Comparison of ENCODE assay signal across 15 mouse cellular contexts in the genomic region with DNA sequence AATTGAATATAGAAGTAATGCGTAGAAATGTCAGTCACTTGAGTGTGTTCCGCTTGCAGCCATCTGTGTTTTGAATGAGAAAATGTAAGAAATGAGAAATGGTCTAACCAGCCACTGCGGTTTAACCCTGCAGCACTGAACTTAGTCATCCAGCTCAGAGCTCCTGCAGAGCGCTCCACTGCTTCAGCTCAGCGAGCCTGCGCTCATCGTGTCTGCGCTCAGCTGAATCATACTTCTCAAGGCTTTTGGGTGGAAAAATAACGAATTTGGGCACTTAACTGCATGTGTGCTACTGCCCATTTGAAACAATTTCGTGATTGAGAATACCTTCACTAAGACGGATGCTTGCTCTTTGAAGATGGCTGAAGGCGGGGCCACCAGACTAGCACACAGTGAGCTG.
DNase-seq lines count a peak whose midpoint lies in the region; ATAC-seq and TF ChIP-seq lines count a peak whose summit lies in the region.
"Had no signal": no experiment of that assay in that cellular context is flagged by ENCODE, and none has a peak within 500 bp of the region (broad histone marks: within the 10 kb centered on the region; RNA-seq: fewer than 3 reads in every experiment).

No protein-coding gene starts in this region.

- no peak for DNase-seq in hindbrain, embryonic 11.5 days (ENCODE audit: low spot score)
- DNase-seq in thymus, postnatal 14 days, result peak; percentile 25
- DNase-seq in thymus, adult 2 months, result no peak
- peak; percentile 55 for DNase-seq in adrenal gland, postnatal 25 days
- DNase-seq in urinary bladder, postnatal 36 days (ENCODE audit: low spot score in 2 of 2), result no peak
- DNase-seq: cerebellum, postnatal 36 days; gastrocnemius, postnatal 14 days; heart, postnatal 14 days; layer of hippocampus, adult 9-11 months; left cerebral cortex, postnatal 4 days; lung, postnatal 14 days had no signal

- peaks cover 13% of the 10 kb centered on the region for H3K4me1 ChIP-seq in hindbrain, embryonic 13.5 days (replicated peaks)
- no peaks in the 10 kb centered on the region for H3K4me1 ChIP-seq in hindbrain, embryonic 11.5 days (replicated peaks; ENCODE audit: control insufficient read depth, insufficient read depth, low read length)
- H3K4me1 ChIP-seq in thymus, adult 2 months (replicated peaks; ENCODE audit: control insufficient read depth, insufficient read depth, low read length), result peaks cover 7% of the 10 kb centered on the region

- no peaks in the 10 kb centered on the region for H3K9me3 ChIP-seq in hindbrain, embryonic 13.5 days
- H3K9me3 ChIP-seq in hindbrain, embryonic 11.5 days (ENCODE audit: control insufficient read depth, low read length), result no peaks in the 10 kb centered on the region
- H3K9me3 ChIP-seq: midbrain, embryonic 12.5 days had no signal

- H3K36me3 ChIP-seq in hindbrain, embryonic 13.5 days, result no peaks in the 10 kb centered on the region
- H3K36me3 ChIP-seq in hindbrain, embryonic 11.5 days (ENCODE audit: control insufficient read depth, insufficient read depth, low read length), result no peaks in the 10 kb centered on the region
- H3K36me3 ChIP-seq in thymus, adult 2 months (ENCODE audit: control insufficient read depth, insufficient read depth, low read length), result no peaks in the 10 kb centered on the region
- H3K36me3 ChIP-seq: midbrain, embryonic 12.5 days had no signal

- H3K27ac ChIP-seq in hindbrain, embryonic 13.5 days, result peak overlapping the region; percentile 40; the same call in 1 of the 2 replicates
- no peak overlapping the region for H3K27ac ChIP-seq in hindbrain, embryonic 11.5 days (ENCODE audit: low read depth, low read length)
- no peak overlapping the region for H3K27ac ChIP-seq in thymus, adult 2 months (ENCODE audit: control insufficient read depth, insufficient read depth, low read length)
- H3K27ac ChIP-seq: liver, embryonic 14.5 days; midbrain, embryonic 12.5 days had no signal

- no peak for TF ChIP-seq CTCF in thymus, adult 2 months (IDR thresholded peaks at IDR 0.05; ENCODE audit: borderline replicate concordance, control insufficient read depth, extremely low read depth, insufficient read depth, low read length, poor library complexity)

- WGBS in hindbrain, embryonic 13.5 days, result 44% methylated on average over 12 of the region's 12 CpGs
- WGBS in hindbrain, embryonic 11.5 days, result 56% methylated on average over 12 of the region's 12 CpGs
- WGBS in thymus, adult 2 months, result 88% methylated on average over 12 of the region's 12 CpGs

- ATAC-seq in hindbrain, embryonic 13.5 days (ENCODE audit: low FRiP score), result no peak
- no peak for ATAC-seq in hindbrain, embryonic 11.5 days (ENCODE audit: low FRiP score)
- ATAC-seq in megakaryocyte-erythroid progenitor cell, adult 5-6 weeks (replicated peaks; ENCODE audit: low FRiP score, low TSS enrichment, poor library complexity, severe bottlenecking), result no peak

- no peak for TF ChIP-seq POLR2A in thymus, adult 2 months (IDR thresholded peaks at IDR 0.05; ENCODE audit: control insufficient read depth, extremely low read depth, insufficient read depth, low read length, poor library complexity)

- H3K4me2 ChIP-seq in hindbrain, embryonic 13.5 days, result 0 out of 2 replicates have a peak overlapping the region, but pooled peaks have one; percentile 11
- H3K4me2 ChIP-seq in hindbrain, embryonic 11.5 days (replicated peaks; ENCODE audit: low read depth, low read length), result no peak overlapping the region
- H3K4me2 ChIP-seq: midbrain, embryonic 12.5 days had no signal

- H3K27me3 ChIP-seq in hindbrain, embryonic 13.5 days, result no peaks in the 10 kb centered on the region
- no peaks in the 10 kb centered on the region for H3K27me3 ChIP-seq in hindbrain, embryonic 11.5 days (ENCODE audit: control insufficient read depth, insufficient read depth, low read length)
- H3K27me3 ChIP-seq in thymus, adult 2 months (ENCODE audit: control insufficient read depth, insufficient read depth, low read length), result no peaks in the 10 kb centered on the region
- H3K27me3 ChIP-seq: midbrain, embryonic 12.5 days had no signal

- H3K9ac ChIP-seq in hindbrain, embryonic 13.5 days, result peak overlapping the region; percentile 19; the same call in 1 of the 2 replicates
- no peak overlapping the region for H3K9ac ChIP-seq in hindbrain, embryonic 11.5 days (ENCODE audit: low read depth, low read length)
- H3K9ac ChIP-seq: liver, embryonic 14.5 days; midbrain, embryonic 12.5 days had no signal

- no peak overlapping the region for H3K4me3 ChIP-seq in hindbrain, embryonic 13.5 days
- no peak overlapping the region for H3K4me3 ChIP-seq in hindbrain, embryonic 11.5 days (ENCODE audit: low read depth, low read length)
- no peak overlapping the region for H3K4me3 ChIP-seq in thymus, adult 2 months (ENCODE audit: control insufficient read depth, insufficient read depth, low read length)
- H3K4me3 ChIP-seq: midbrain, embryonic 12.5 days had no signal

Comparison
In these comparisons a context has a peak if more than half of its experiments do, and no peak if none do; other contexts are left out.
1. DNase-seq: peak in thymus, postnatal 14 days (single experiment) and adrenal gland, postnatal 25 days (single experiment); none in hindbrain, embryonic 11.5 days (single experiment), thymus, adult 2 months (single experiment) and urinary bladder, postnatal 36 days (0 of 2).